Mouse (Mus musculus) urinary bladder, postnatal 0 days (tissue): ENCODE data around the gene Gucy2g. TPM values are rescaled to one million over a fixed set of nuclear protein-coding genes. Genes with fewer than 3 reads are reported as not detected.

Source experiments
- microRNA-seq: library from miRNA; unstranded; fragments of <30 nt; microRNA quantifications from one replicate; pipeline ENCODE4, GENCODE M21; 2016
- polyA plus RNA-seq: library from polyadenylated mRNA; unstranded; fragments of >200 nt; fragmentation: Nextera tagmentation; extraction: Ambion mirVana; gene quantifications from 2 replicates; pipeline ENCODE4 v1.2.1, GENCODE M21; 2015

Gene Gucy2g
- polyA plus RNA-seq: 0.04 and 0.10 TPM in 2 replicates

DNA sequence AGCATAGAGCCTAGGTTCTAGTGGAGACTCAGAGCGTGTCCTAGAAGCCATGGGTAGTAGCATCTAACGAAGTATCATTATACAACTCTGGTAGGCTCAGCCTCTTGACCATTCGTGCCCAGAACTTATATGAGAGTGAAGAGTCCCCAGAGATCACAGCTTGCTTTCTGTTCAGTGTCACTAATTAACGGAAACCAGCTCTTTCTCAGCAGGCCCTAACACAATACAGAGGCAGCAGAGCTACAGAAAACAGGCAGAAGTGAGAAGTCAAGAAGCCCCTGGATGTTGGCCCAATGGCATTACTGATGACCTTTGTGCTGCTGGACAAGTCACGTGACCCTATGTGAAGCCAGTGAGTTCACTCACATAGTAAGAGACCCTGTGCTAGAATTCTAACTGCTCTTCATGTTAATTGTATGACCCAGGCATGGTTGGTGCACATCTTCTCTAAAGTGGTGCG, at the start of gene Gucy2g:
Gucy2g (minus strand) TSS at position 51 of the 460 bp plus-strand sequence.

DNA sequence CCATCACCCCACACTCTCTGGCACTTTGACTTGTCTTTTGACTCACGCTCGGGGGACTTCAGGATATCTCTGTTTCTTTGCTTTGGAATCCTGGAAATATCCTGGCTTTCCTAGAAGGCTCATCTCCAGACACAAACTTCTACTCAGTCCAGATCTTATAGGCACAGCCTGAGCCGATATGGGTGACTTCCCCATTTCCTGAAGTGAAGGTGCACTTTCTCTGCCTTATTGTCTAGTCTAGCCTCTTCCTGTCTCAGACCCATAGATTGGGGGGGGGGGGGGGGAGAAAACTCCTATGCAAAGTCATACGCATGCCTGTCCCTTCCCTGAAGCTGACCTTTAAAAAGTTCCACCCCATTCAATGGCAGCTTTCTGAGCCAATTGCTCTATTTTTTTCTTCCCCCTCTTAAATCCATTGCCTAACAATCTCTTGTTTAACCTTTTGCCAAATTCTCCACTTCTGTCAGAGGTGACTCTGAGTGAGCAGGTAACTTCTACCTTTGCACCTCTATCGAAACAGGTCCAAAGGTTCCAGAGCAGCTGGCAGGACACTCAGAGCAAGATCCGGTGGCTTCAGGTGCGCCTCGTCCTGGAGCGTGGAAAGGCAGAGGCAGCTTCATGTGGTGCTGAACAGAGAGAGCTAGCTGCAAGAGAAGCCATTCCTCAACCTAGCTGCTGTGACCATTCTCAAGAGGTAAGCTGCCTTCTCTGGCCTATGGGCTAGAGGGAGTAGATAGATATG, 10.5 kb upstream of the Gucy2g start, which contains the start of gene Acsl5:
Acsl5 (plus strand) TSS at position 556 of the 742 bp plus-strand sequence.

DNA sequence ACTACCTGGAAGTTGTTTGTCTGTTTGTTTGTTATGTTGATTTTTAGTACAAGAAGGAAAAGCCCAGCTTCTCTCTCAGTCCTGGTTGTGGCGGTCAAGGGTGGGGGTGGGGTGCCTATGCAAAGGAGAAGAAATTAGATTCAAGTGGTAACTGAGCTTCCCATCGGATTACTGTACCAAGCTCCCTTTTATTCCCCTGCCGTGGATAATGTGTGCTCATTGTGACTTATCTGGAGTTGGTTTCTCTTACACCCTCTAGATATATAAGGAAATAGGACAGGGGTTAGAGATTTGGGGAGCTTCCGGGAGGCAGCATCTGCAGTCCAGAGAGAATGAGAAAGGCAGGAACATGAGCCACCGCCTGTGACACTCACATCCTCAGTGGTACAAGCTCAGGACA, 60.6 kb downstream of the Gucy2g start, which contains the start of gene Tectb:
Tectb (plus strand) TSS at position 301 of the 400 bp plus-strand sequence.

Small RNAs within 50 kb of the gene (microRNA-seq; reads per million reads assigned to microRNA genes)
- gene Mir6715: 2.2 reads per million

Other genes starting within 250 kb of the Gucy2g start
- gene Gpam, start 114.0 kb downstream of the Gucy2g start, polyA plus RNA-seq: 16.5 and 18.5 TPM in 2 replicates
- 0.10 and 0.16 TPM in 2 replicates for gene Tectb, start 60.5 kb downstream of the Gucy2g start, polyA plus RNA-seq
- 46.9 and 51.1 TPM in 2 replicates for gene Acsl5, start 10.7 kb upstream of the Gucy2g start, polyA plus RNA-seq
- gene Zdhhc6, start 74.8 kb upstream of the Gucy2g start, polyA plus RNA-seq: 49.2 and 55.8 TPM in 2 replicates
- 17.6 and 20.4 TPM in 2 replicates for gene Vti1a, start 75.1 kb upstream of the Gucy2g start, polyA plus RNA-seq